Mouse (Mus musculus) stomach, embryonic 16.5 days (tissue): Measurements from ENCODE around the gene Maea. TPM values are rescaled to one million over a fixed set of nuclear protein-coding genes. Genes with fewer than 3 reads are reported as not detected.

Experiments used
- ATAC-seq: fragments of 200-750 bp; cut with Nextera tagmentation; 2 replicates; pipeline ENCODE4 v1.8.0; 2017; ENCODE audit warnings: moderate number of reproducible peaks, moderate TSS enrichment; ENCODE audit not compliant: insufficient read depth, low FRiP score
- H3K27ac ChIP-seq: fragments of 300-500 bp; sonication (generic); 2 replicates; pipeline ENCODE4 v1.5.1; 2014; ENCODE audit warnings: low read length
- H3K27me3 ChIP-seq: fragments of 300-500 bp; sonication (generic); 2 replicates; pipeline ENCODE4 v1.6.1; 2014; ENCODE audit warnings: low read length, control low read depth, mixed read lengths; ENCODE audit not compliant: control insufficient read depth, insufficient read depth
- H3K36me3 ChIP-seq: fragments of 300-500 bp; sonication (generic); 2 replicates; pipeline ENCODE4 v1.6.1; 2014; ENCODE audit warnings: low read length; ENCODE audit not compliant: control insufficient read depth, insufficient read depth
- H3K4me1 ChIP-seq: fragments of 300-500 bp; sonication (generic); 2 replicates; pipeline ENCODE4 v1.6.1; 2014; ENCODE audit warnings: low read length, control low read depth, mixed read lengths; ENCODE audit not compliant: control insufficient read depth, insufficient read depth
- H3K4me2 ChIP-seq: fragments of 300-500 bp; sonication (generic); 2 replicates; pipeline ENCODE4 v1.6.1; 2014; ENCODE audit warnings: low read depth, low read length, mixed read lengths
- H3K4me3 ChIP-seq: fragments of 300-500 bp; sonication (generic); replicated peaks from 2 replicates; pipeline ENCODE4 v1.5.1; 2014; ENCODE audit warnings: mild to moderate bottlenecking, low read length
- H3K9ac ChIP-seq: fragments of 300-500 bp; sonication (generic); 2 replicates; pipeline ENCODE4 v1.6.1; 2014; ENCODE audit warnings: low read length
- H3K9me3 ChIP-seq: fragments of 300-500 bp; sonication (generic); replicated peaks from 2 replicates; pipeline ENCODE4 v1.6.1; 2016; ENCODE audit warnings: low read length, control low read depth; ENCODE audit not compliant: control insufficient read depth
- WGBS: fragments of 180-500 bp; shearing (Covaris S2); extraction: QIAGEN DNeasy Blood & Tissue Kit; methylation state at CpG from one replicate; pipeline ENCODE4 v1.1.7; 2014; 5-methylcytosine and 5-hydroxymethylcytosine counted together
- polyA plus RNA-seq: library from polyadenylated mRNA; unstranded; fragments of >200 nt; fragmentation: Nextera tagmentation; extraction: Ambion mirVana; gene quantifications from 2 replicates; pipeline ENCODE4 v1.2.1, GENCODE M21; 2015

The Maea gene
- 111 and 121 TPM in 2 replicates for polyA plus RNA-seq

- WGBS: under 1% methylated on average over 69 of the region's 71 CpGs
- no peaks in the 10 kb centered on the region for H3K36me3 ChIP-seq
- H3K9me3 ChIP-seq: no peaks in the 10 kb centered on the region
- H3K27me3 ChIP-seq: no peaks in the 10 kb centered on the region
- H3K4me2 ChIP-seq: peak within 1 kb of the TSS; percentile 87
- peak; percentile 100 for ATAC-seq
- H3K27ac ChIP-seq: peak within 1 kb of the TSS; percentile 85
- peak within 1 kb of the TSS; percentile 98 for H3K4me3 ChIP-seq
- H3K9ac ChIP-seq: peak within 1 kb of the TSS; percentile 96
- H3K4me1 ChIP-seq: peaks cover 17% of the 10 kb centered on the region
Measured at GRCm38 (mm10) chr5:33335273-33335976, at the start of gene Maea. TSS of gene Maea (plus strand) at chr5:33335509.

DNA sequence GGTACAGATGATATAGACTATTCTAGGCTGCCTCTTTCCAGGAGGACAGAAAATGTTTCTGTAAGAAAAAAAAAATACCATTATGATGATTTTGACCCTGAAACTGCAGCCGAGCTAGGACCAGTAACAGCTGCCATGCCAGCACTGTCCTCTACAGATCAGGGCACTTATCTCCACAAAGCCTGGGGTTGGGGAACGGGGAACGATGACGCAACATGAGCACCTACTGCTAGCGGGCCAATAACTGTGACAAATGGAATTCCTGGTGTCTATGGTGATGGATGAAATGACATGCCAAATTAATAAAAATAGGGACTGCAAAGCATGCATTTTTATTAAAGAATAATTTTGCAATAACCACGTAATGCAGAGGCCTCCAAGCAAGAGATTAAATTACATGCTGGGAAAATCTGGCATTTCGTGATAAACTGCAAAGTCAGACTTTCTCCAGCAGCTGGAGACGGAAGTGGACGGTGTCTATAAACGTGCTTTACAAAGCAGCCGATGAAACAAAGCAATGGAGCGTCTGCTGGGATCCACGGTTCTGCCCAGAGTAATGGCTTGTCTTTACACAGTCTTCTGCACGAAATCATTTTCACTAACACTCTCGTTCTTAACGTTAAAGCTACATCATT lies 41.4 kb upstream of the Maea start:
- no peak overlapping the region for H3K4me3 ChIP-seq
- no peaks in the 10 kb centered on the region for H3K27me3 ChIP-seq
- H3K9me3 ChIP-seq: no peaks in the 10 kb centered on the region
- no peaks in the 10 kb centered on the region for H3K36me3 ChIP-seq
- no peak overlapping the region for H3K9ac ChIP-seq
- H3K4me1 ChIP-seq: no peaks in the 10 kb centered on the region
- no peak overlapping the region for H3K27ac ChIP-seq
- ATAC-seq: no peak
- H3K4me2 ChIP-seq: no peak overlapping the region
- 29% methylated on average over 16 of the region's 16 CpGs for WGBS

DNA sequence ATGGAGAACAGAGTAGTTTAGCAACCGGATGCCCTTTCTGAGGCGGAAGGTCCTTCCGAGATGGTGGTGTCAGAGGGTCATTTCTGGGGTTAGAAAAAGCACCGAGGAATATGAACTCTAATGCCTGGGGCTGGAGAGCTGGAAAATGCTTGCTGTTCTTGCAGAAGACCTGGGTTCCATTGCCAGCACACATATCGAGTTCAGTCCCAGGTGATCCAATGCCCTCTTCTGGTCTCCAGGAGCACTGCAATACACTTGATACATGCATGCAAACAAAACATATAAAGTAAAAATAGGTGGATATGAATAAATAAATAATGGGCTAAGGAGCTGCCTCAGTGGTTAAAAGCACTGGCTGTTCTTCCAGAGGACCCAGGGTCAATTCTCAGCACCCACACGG lies 38.1 kb upstream of the Maea start:
- no peak overlapping the region for H3K4me2 ChIP-seq
- WGBS: 68% methylated on average over 6 of the region's 6 CpGs
- ATAC-seq: no peak

DNA sequence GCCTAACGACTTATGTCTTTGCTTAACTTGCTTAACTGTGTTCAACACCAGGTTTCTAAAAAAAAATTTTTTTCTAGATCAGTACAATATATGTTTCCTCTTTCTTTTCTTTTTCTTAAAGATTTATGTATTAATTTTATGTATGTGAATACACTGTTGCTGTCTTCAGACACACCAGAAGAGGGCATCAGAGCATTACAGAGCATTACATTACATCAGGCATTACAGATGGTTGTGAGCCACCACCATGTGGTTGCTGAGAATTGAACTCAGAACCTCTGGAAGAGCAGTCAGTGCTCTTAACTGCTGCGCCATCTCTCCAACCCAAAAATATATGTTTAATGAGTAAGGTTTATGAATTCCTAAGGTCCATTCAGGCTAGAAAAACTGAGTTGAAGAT lies 33.5 kb upstream of the Maea start:
- H3K4me1 ChIP-seq: no peaks in the 10 kb centered on the region
- H3K9ac ChIP-seq: no peak overlapping the region
- no peak overlapping the region for H3K27ac ChIP-seq
- ATAC-seq: no peak
- H3K36me3 ChIP-seq: no peaks in the 10 kb centered on the region
- 79% methylated on average over 2 of the region's 2 CpGs for WGBS
- no peak overlapping the region for H3K4me2 ChIP-seq
- H3K27me3 ChIP-seq: no peaks in the 10 kb centered on the region
- no peaks in the 10 kb centered on the region for H3K9me3 ChIP-seq
- H3K4me3 ChIP-seq: no peak overlapping the region

More for the DNA sequence above, 38.1 kb upstream of the Maea start:
- Histone ChIP-seq H3K27me3 (no peaks in the 10 kb centered on the region), H3K27ac (no peak overlapping the region), H3K4me1 (no peaks in the 10 kb centered on the region), H3K36me3 (no peaks in the 10 kb centered on the region), H3K9me3 (no peaks in the 10 kb centered on the region), H3K4me3 (no peak overlapping the region), H3K9ac (no peak overlapping the region)

GRCm38 (mm10) chr5:33310704-33311462 lies 24.4 kb upstream of the Maea start:
- Histone ChIP-seq H3K9me3 (no peaks in the 10 kb centered on the region), H3K27me3 (no peaks in the 10 kb centered on the region), H3K4me3 (no peak overlapping the region), H3K9ac (no peak overlapping the region), H3K4me2 (no peak overlapping the region), H3K27ac (no peak overlapping the region), H3K4me1 (no peaks in the 10 kb centered on the region), H3K36me3 (no peaks in the 10 kb centered on the region)
- ATAC-seq: no peak
- 77% methylated on average over 3 of the region's 3 CpGs for WGBS

DNA sequence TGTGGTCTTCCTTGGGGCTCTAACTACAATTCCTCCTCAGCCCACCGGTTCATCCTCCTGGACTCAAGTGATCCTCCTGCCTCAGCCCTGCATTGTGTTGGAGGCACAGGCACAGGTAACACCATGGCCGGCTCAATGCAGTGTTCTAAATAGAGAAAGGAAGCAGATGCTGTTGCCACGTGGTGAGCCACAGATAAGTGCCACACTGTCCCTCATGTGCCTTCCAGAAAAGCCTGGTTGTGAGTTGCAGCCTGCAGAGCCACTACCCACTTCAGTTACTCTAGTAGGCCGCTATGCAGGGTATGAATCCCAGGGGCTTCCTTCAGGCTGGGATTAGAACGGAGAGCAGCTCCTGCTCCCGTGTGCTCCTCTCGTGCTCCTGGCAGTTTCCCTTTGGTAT lies 23.1 kb upstream of the Maea start:
- no peak overlapping the region for H3K9ac ChIP-seq
- H3K9me3 ChIP-seq: no peaks in the 10 kb centered on the region
- H3K4me1 ChIP-seq: no peaks in the 10 kb centered on the region
- no peak overlapping the region for H3K4me3 ChIP-seq
- H3K27me3 ChIP-seq: no peaks in the 10 kb centered on the region
- no peak for ATAC-seq
- no peak overlapping the region for H3K4me2 ChIP-seq
- H3K27ac ChIP-seq: no peak overlapping the region
- H3K36me3 ChIP-seq: no peaks in the 10 kb centered on the region
- WGBS: 78% methylated on average over 7 of the region's 7 CpGs

- no peak overlapping the region for H3K9ac ChIP-seq
- no peaks in the 10 kb centered on the region for H3K36me3 ChIP-seq
- WGBS: 64% methylated on average over 2 of the region's 2 CpGs
- no peaks in the 10 kb centered on the region for H3K4me1 ChIP-seq
- no peak overlapping the region for H3K4me2 ChIP-seq
- no peak overlapping the region for H3K27ac ChIP-seq
- H3K4me3 ChIP-seq: no peak overlapping the region
- H3K9me3 ChIP-seq: no peaks in the 10 kb centered on the region
- no peak for ATAC-seq
- no peaks in the 10 kb centered on the region for H3K27me3 ChIP-seq
Measured at GRCm38 (mm10) chr5:33324491-33324890, 10.8 kb upstream of the Maea start.

GRCm38 (mm10) chr5:33334381-33335272 lies 682 bp upstream of the Maea start:
- Histone ChIP-seq H3K36me3 (no peaks in the 10 kb centered on the region), H3K4me1 (peaks cover 17% of the 10 kb centered on the region), H3K4me2 (peak overlapping the region; percentile 78), H3K27me3 (no peaks in the 10 kb centered on the region), H3K4me3 (peak overlapping the region; percentile 98), H3K27ac (peak overlapping the region; percentile 85), H3K9me3 (no peaks in the 10 kb centered on the region), H3K9ac (peak overlapping the region; percentile 80)
- 20% methylated on average over 18 of the region's 18 CpGs for WGBS
- no peak for ATAC-seq
